Mouse (Mus musculus) CD4-positive, CD25-positive, alpha-beta regulatory T cell, adult 2 months (primary cell): ENCODE measurements around the gene Mroh2a.

Experiments used
- DNase-seq: peaks from one replicate; pipeline ENCODE4 v3.0.0-alpha.2; 2012; ENCODE audit warnings: low read depth, low spot score

Mroh2a gene

GRCm38 (mm10) chr1:88235046-88235893 lies 8.5 kb downstream of the Mroh2a start:
- no peak for DNase-seq

- DNase-seq, result no peak
Observed at GRCm38 (mm10) chr1:88235894-88236415, 9.2 kb downstream of the Mroh2a start.

- DNase-seq, result no peak
Observed at GRCm38 (mm10) chr1:88237311-88237710, 10.5 kb downstream of the Mroh2a start.

- no peak for DNase-seq
Observed at GRCm38 (mm10) chr1:88238771-88239170, 12.0 kb downstream of the Mroh2a start.

- DNase-seq, result no peak
Observed at GRCm38 (mm10) chr1:88240072-88240471, 13.3 kb downstream of the Mroh2a start.

GRCm38 (mm10) chr1:88240579-88240978 lies 13.8 kb downstream of the Mroh2a start:
- DNase-seq, result no peak

- no peak for DNase-seq
Observed at GRCm38 (mm10) chr1:88243861-88244260, 17.1 kb downstream of the Mroh2a start.

GRCm38 (mm10) chr1:88245881-88246280 lies 19.1 kb downstream of the Mroh2a start:
- no peak for DNase-seq

GRCm38 (mm10) chr1:88246386-88246785 lies 19.6 kb downstream of the Mroh2a start:
- DNase-seq, result no peak

GRCm38 (mm10) chr1:88247660-88248059 lies 20.9 kb downstream of the Mroh2a start:
- DNase-seq, result no peak

- no peak for DNase-seq
Observed at GRCm38 (mm10) chr1:88248658-88249057, 21.9 kb downstream of the Mroh2a start.

- DNase-seq, result no peak
Observed at GRCm38 (mm10) chr1:88249596-88249995, 22.8 kb downstream of the Mroh2a start.

- DNase-seq, result no peak
Observed at GRCm38 (mm10) chr1:88250023-88250422, 23.2 kb downstream of the Mroh2a start.

GRCm38 (mm10) chr1:88253106-88253505 lies 26.3 kb downstream of the Mroh2a start:
- no peak for DNase-seq

GRCm38 (mm10) chr1:88253540-88253939 lies 26.8 kb downstream of the Mroh2a start:
- DNase-seq, result no peak

- DNase-seq, result no peak
Observed at GRCm38 (mm10) chr1:88254793-88255465, 28.1 kb downstream of the Mroh2a start.

GRCm38 (mm10) chr1:88255466-88255857 lies 28.7 kb downstream of the Mroh2a start:
- no peak for DNase-seq

GRCm38 (mm10) chr1:88255989-88256754 lies 29.4 kb downstream of the Mroh2a start:
- no peak for DNase-seq

GRCm38 (mm10) chr1:88256886-88257663 lies 30.3 kb downstream of the Mroh2a start:
- DNase-seq, result no peak

- DNase-seq, result no peak
Observed at GRCm38 (mm10) chr1:88257681-88258080, 30.9 kb downstream of the Mroh2a start.

- DNase-seq, result no peak
Observed at GRCm38 (mm10) chr1:88258361-88258760, 31.6 kb downstream of the Mroh2a start.
